Mouse (Mus musculus) G1E (cell line): ENCODE results near the gene Fggy. TPM values are rescaled to one million over a fixed set of nuclear protein-coding genes. Genes with fewer than 3 reads are reported as not detected.

Source experiments
- ATAC-seq: 2 replicates; pipeline ENCODE4 v1.8.0; 2016; ENCODE audit warnings: mild to moderate bottlenecking; ENCODE audit not compliant: insufficient number of reproducible peaks, poor library complexity, low FRiP score, severe bottlenecking; ENCODE audit errors: extremely low read depth
- DNase-seq: peaks from one replicate; pipeline ENCODE4 v3.0.0; 2012; ENCODE audit warnings: low spot score
- H3K27me3 ChIP-seq: 2 replicates; pipeline ENCODE4 v1.6.1; 2012; ENCODE audit warnings: mild to moderate bottlenecking, low read length, inconsistent platforms; ENCODE audit not compliant: insufficient read depth
- H3K36me3 ChIP-seq: replicated peaks from 2 replicates; pipeline ENCODE3; 2012; ENCODE audit warnings: mild to moderate bottlenecking, inconsistent platforms
- H3K4me1 ChIP-seq: 2 replicates; pipeline ENCODE4 v1.6.1; 2012; ENCODE audit warnings: low read depth, low read length, inconsistent platforms, mixed read lengths; ENCODE audit not compliant: insufficient read depth
- H3K4me3 ChIP-seq: 2 replicates; pipeline ENCODE4 v1.5.1; 2012; ENCODE audit warnings: low read depth, mild to moderate bottlenecking, inconsistent platforms, low read length, moderate library complexity, mixed read lengths
- H3K9me3 ChIP-seq: replicated peaks from 2 replicates; pipeline ENCODE4 v1.6.1; 2012; ENCODE audit warnings: inconsistent platforms
- CTCF ChIP-seq: IDR thresholded peaks from 2 replicates; pipeline ENCODE4 v1.5.1; 2012; ENCODE audit warnings: low read depth, low read length, inconsistent platforms, mixed read lengths
- GATA1 ChIP-seq: IDR thresholded peaks from 2 replicates; pipeline ENCODE4 v1.6.1; 2012; ENCODE audit warnings: borderline replicate concordance, low read length, inconsistent platforms, mixed read lengths
- GATA2 ChIP-seq: IDR thresholded peaks from 2 replicates; pipeline ENCODE4 v1.6.1; 2012; ENCODE audit warnings: low read depth, low read length, inconsistent platforms, borderline replicate concordance
- POLR2AphosphoS5 ChIP-seq: IDR thresholded peaks from 2 replicates; pipeline ENCODE4 v1.6.1; 2012; ENCODE audit warnings: low read depth, low read length, inconsistent platforms; ENCODE audit not compliant: insufficient replicate concordance
- TAL1 ChIP-seq: conservative IDR thresholded peaks from 2 replicates; pipeline ENCODE4 v1.6.1; 2012; ENCODE audit warnings: low read depth, low read length, inconsistent platforms, mixed read lengths
- polyA plus RNA-seq: library from polyadenylated mRNA; stranded (reverse); fragments of >175 nt; gene quantifications from 2 replicates; pipeline ENCODE4 v1.2.3, GENCODE M21; 2012
- total RNA-seq, 2 experiments: library from RNA; stranded (forward) in 1 of 2; stranded (reverse) in 1 of 2; fragments of 200-1000 nt in 1 of 2; fragments of >200 nt in 1 of 2; fragmentation: Nextera tagmentation in 1 of 2; gene quantifications; 2 replicates each; pipeline ENCODE4 v1.2.3; 2014 to 2017

Gene Fggy
- total and polyA plus RNA-seq, 3 experiments, result not detected

DNA sequence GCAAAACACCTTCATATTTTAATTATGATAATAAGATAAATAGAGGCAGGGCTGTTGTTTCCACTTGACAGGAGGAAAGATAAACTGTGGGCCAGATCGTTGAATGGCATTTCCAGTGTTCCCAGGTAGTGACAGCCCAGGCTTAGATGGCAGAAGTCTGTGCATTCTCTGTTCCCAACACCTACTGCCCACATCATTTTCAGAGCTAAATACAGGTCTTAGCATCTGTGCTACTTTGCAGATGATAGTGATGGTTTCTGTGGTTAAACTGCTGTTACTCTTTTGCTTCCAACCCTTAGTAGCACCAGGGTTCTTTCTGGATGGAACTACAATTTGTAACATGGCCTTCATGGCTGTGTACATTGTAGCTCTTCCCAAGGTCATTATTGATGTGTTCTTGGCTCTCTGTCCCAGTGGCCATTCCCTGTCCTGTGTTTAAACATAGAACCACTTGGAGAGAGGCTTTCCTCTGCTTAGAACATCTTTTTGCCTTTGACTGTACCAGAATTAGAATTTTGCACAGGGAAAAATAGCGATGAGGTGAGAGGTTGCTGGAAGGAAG lies 31.5 kb downstream of the Fggy start:
- no peaks in the 10 kb centered on the region for H3K4me1 ChIP-seq
- no peaks in the 10 kb centered on the region for H3K36me3 ChIP-seq
- no peak for TF ChIP-seq TAL1
- TF ChIP-seq POLR2AphosphoS5, result no peak
- TF ChIP-seq GATA1, result no peak
- TF ChIP-seq CTCF, result no peak
- TF ChIP-seq GATA2, result no peak
- no peaks in the 10 kb centered on the region for H3K27me3 ChIP-seq
- DNase-seq, result no peak
- ATAC-seq, result no peak
- no peaks in the 10 kb centered on the region; the same call in 1 of the 2 replicates for H3K9me3 ChIP-seq
- H3K4me3 ChIP-seq, result no peak overlapping the region

DNA sequence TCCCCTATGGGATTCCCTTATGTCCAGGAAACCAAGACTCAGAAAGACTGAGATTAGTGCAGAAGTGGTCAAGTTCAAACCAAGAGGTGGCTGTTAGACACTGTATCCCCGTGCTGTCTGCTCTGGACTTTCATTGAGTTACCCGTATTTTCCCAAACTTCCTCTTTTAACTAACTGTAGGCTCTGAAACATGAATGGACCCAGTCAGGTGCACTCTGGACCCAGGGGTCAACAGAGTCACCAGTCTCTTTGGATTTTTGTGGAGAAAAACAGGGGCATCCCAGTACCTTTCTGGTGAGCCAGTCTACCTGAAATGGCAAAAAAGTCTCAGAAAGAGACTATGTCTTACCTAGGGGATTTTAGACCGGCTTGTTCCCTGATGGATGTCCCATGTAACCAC lies 33.6 kb downstream of the Fggy start:
- no peak for ATAC-seq
- Histone ChIP-seq H3K27me3 (no peaks in the 10 kb centered on the region), H3K36me3 (no peaks in the 10 kb centered on the region)

DNA sequence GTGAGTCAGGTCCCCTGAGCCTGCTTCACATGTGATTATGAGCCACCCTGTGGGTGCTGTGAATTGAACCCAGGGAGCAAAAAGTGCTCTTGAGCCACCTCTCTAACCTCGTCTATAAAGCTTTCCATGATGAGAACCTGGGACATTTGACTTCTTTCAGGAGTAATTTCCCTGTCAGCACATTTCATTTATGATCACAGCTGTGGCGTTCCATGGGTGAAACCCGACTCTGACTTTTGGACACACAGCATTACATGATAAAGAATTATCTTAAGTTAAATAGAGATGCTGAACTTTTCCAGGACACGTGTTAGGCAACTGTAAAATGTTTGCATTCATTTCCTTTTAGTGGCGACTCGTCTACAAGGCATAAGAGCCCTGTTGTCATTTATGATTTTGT lies 39.9 kb downstream of the Fggy start:
- ATAC-seq, result no peak
- H3K36me3 ChIP-seq, result no peaks in the 10 kb centered on the region
- TF ChIP-seq POLR2AphosphoS5 (no peak), TAL1 (no peak), GATA2 (no peak), GATA1 (no peak), CTCF (no peak)

More for the DNA sequence above, 33.6 kb downstream of the Fggy start:
- no peaks in the 10 kb centered on the region for H3K9me3 ChIP-seq
- DNase-seq, result no peak
- TF ChIP-seq POLR2AphosphoS5 (no peak), CTCF (no peak), GATA1 (no peak), TAL1 (no peak), GATA2 (no peak)
- no peaks in the 10 kb centered on the region for H3K4me1 ChIP-seq
- H3K4me3 ChIP-seq, result no peak overlapping the region

DNA sequence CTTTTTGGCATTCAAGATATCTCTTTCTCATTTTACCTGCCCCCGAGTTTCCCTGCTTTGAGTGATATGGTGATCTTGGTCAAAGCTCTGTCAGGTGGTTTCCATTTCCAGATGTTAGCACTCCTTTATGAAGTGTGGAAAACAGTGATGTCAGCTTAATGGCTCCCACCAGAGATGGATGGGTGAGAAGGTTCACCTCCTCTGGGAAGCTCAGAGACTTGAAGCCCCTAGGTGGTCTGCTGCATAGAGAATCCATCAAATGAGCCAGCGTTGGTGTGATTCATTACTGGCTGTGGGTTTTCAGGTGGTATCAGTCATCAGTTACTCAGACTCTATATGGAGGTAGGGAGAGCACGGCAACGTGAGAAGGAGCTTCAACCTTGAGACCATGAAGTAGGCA lies 44.5 kb downstream of the Fggy start:
- Histone ChIP-seq H3K27me3 (no peaks in the 10 kb centered on the region), H3K36me3 (no peaks in the 10 kb centered on the region), H3K4me3 (no peak overlapping the region), H3K4me1 (no peaks in the 10 kb centered on the region), H3K9me3 (no peaks in the 10 kb centered on the region)
- no peak for ATAC-seq
- TF ChIP-seq GATA2, result no peak
- DNase-seq, result no peak

More for the DNA sequence above, 39.9 kb downstream of the Fggy start:
- H3K9me3 ChIP-seq, result no peaks in the 10 kb centered on the region
- no peaks in the 10 kb centered on the region for H3K4me1 ChIP-seq
- DNase-seq, result no peak
- no peaks in the 10 kb centered on the region for H3K27me3 ChIP-seq
- no peak overlapping the region for H3K4me3 ChIP-seq

- no peak for ATAC-seq
- Histone ChIP-seq H3K4me3 (no peak overlapping the region), H3K4me1 (no peaks in the 10 kb centered on the region), H3K27me3 (no peaks in the 10 kb centered on the region), H3K9me3 (no peaks in the 10 kb centered on the region), H3K36me3 (no peaks in the 10 kb centered on the region)
- DNase-seq, result no peak
- no peak for TF ChIP-seq POLR2AphosphoS5
- no peak for TF ChIP-seq TAL1
- TF ChIP-seq CTCF, result no peak
- TF ChIP-seq GATA2, result no peak
- no peak for TF ChIP-seq GATA1
These were observed 45.9 kb downstream of the Fggy start for GRCm38 (mm10) chr4:95603254-95603653.

GRCm38 (mm10) chr4:95610663-95611062 lies 53.4 kb downstream of the Fggy start:
- DNase-seq (no peak), ATAC-seq (no peak)
- TF ChIP-seq CTCF (no peak), GATA2 (no peak), TAL1 (no peak), POLR2AphosphoS5 (no peak), GATA1 (no peak)
- Histone ChIP-seq H3K4me1 (no peaks in the 10 kb centered on the region), H3K36me3 (no peaks in the 10 kb centered on the region), H3K27me3 (no peaks in the 10 kb centered on the region), H3K4me3 (no peak overlapping the region), H3K9me3 (no peaks in the 10 kb centered on the region)

GRCm38 (mm10) chr4:95611390-95611789 lies 54.1 kb downstream of the Fggy start:
- no peak for DNase-seq
- no peak for ATAC-seq
- Histone ChIP-seq H3K4me3 (no peak overlapping the region), H3K4me1 (no peaks in the 10 kb centered on the region), H3K9me3 (no peaks in the 10 kb centered on the region), H3K36me3 (no peaks in the 10 kb centered on the region), H3K27me3 (no peaks in the 10 kb centered on the region)
- no peak for TF ChIP-seq CTCF
- TF ChIP-seq TAL1, result no peak
- TF ChIP-seq GATA2, result no peak
- TF ChIP-seq GATA1, result no peak
- no peak for TF ChIP-seq POLR2AphosphoS5
